Mouse (Mus musculus): ENCODE results near the gene Mtrf1l.

Gene Mtrf1l

GRCm38 (mm10) chr10:5804691-5805156, 19.0 kb downstream of the Mtrf1l start:
- DNase-seq = no peak

GRCm38 (mm10) chr10:5803739-5804138, 20.0 kb downstream of the Mtrf1l start:
- DNase-seq = no peak

GRCm38 (mm10) chr10:5802866-5803265, 20.8 kb downstream of the Mtrf1l start:
- DNase-seq = no peak

GRCm38 (mm10) chr10:5800490-5800889, 23.2 kb downstream of the Mtrf1l start:
- no peak for DNase-seq

GRCm38 (mm10) chr10:5798069-5798468, 25.6 kb downstream of the Mtrf1l start:
- DNase-seq = no peak

GRCm38 (mm10) chr10:5790657-5791056, 33.1 kb downstream of the Mtrf1l start:
- DNase-seq = peak in 1 of 2 experiments; percentile 52

GRCm38 (mm10) chr10:5786923-5787322, 36.8 kb downstream of the Mtrf1l start:
- peak in 1 of 2 experiments; percentile 13 for DNase-seq

Data from kidney, adult 8-10 months (tissue).